In the genomic region with DNA sequence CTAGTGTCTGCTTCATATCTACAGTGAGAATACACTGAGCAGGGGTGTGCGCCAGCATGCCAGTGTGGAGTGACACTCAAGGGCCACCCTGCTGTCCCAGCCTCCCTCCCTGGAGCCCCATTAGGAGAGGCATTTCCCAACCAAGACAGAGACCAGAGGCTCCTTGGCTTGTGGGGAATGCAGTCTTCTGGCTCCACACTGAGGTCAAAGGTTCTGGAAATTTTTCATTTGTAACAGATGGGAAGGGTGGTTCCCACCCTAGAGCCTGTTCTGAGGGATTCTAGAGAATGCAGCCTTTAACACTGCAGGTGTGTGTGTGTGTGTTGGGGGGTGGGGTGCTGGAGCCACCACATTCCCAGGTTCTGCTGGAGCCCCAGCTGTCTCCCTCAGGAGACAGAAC, we compare ENCODE assay signal across 10 mouse cellular contexts. TPM values are rescaled to one million over a fixed set of nuclear protein-coding genes. Genes with fewer than 3 reads are reported as not detected.
DNase-seq lines count a peak whose midpoint lies in the region; ATAC-seq lines count a peak whose summit lies in the region.
"Had no signal": no experiment of that assay in that cellular context is flagged by ENCODE, and none has a peak within 500 bp of the region (broad histone marks: within the 10 kb centered on the region; RNA-seq: fewer than 3 reads in every experiment).

No protein-coding gene starts in this region.

- no peaks in the 10 kb centered on the region for H3K9me3 ChIP-seq in embryonic facial prominence, embryonic 12.5 days
- H3K9me3 ChIP-seq: neural tube, embryonic 12.5 days had no signal

- H3K4me2 ChIP-seq in embryonic facial prominence, embryonic 12.5 days (replicated peaks): no peak overlapping the region
- H3K4me2 ChIP-seq: neural tube, embryonic 12.5 days had no signal

- peaks cover 21% of the 10 kb centered on the region; the same call in 1 of the 2 replicates for H3K4me1 ChIP-seq in embryonic facial prominence, embryonic 12.5 days
- H3K4me1 ChIP-seq: neural tube, embryonic 12.5 days had no signal

- 54% methylated on average over 1 of the region's 1 CpGs for WGBS in embryonic facial prominence, embryonic 12.5 days

- peak overlapping the region; percentile 64; the same call in 1 of the 2 replicates for H3K27ac ChIP-seq in embryonic facial prominence, embryonic 12.5 days
- H3K27ac ChIP-seq: neural tube, embryonic 12.5 days had no signal

- H3K36me3 ChIP-seq in embryonic facial prominence, embryonic 12.5 days: no peaks in the 10 kb centered on the region
- H3K36me3 ChIP-seq: neural tube, embryonic 12.5 days had no signal

- no peak overlapping the region for H3K4me3 ChIP-seq in embryonic facial prominence, embryonic 12.5 days
- H3K4me3 ChIP-seq: neural tube, embryonic 12.5 days had no signal

- peak; percentile 91 for DNase-seq in heart, adult 11 months
- DNase-seq in heart, adult 8-10 months (ENCODE audit: low spot score): no peak
- DNase-seq in kidney, postnatal 25 days: peak; percentile 58 to 79
- peak; percentile 34 to 69 for DNase-seq in lung, postnatal 4 days
- DNase-seq in urinary bladder, adult 2 months (ENCODE audit: low spot score): no peak
- DNase-seq in left cerebral cortex, postnatal 25 days (ENCODE audit: low spot score in 2 of 2): no peak
- DNase-seq in frontal cortex, postnatal 25 days (ENCODE audit: low spot score in 2 of 2): no peak

- intact Hi-C loops in left cerebral cortex, postnatal 25 days (cut with DNase I): no loop called here

- ATAC-seq in embryonic facial prominence, embryonic 12.5 days (ENCODE audit: insufficient number of reproducible peaks, insufficient read depth, low FRiP score, low TSS enrichment): peak; percentile 76; the same call in 1 of the 2 replicates
- ATAC-seq: hindbrain, embryonic 16.5 days had no signal

- no peaks in the 10 kb centered on the region for H3K27me3 ChIP-seq in embryonic facial prominence, embryonic 12.5 days
- H3K27me3 ChIP-seq: neural tube, embryonic 12.5 days had no signal

- H3K9ac ChIP-seq in embryonic facial prominence, embryonic 12.5 days: no peak overlapping the region
- H3K9ac ChIP-seq: neural tube, embryonic 12.5 days had no signal

RNA-seq across cellular contexts. Expression of gene C130074G19Rik, which starts 11.5 kb away (rescaled TPM):
- total RNA-seq in heart, adult 8-10 months (2022): 10 to 100 TPM; 15.4 to 19.9 (median 18.0) TPM
- 1.0 and 1.3 TPM in 2 replicates for polyA plus RNA-seq in embryonic facial prominence, embryonic 12.5 days (2016; fragmentation: Nextera tagmentation; extraction: Ambion mirVana)
- 12.2 and 22.0 TPM in 2 replicates for polyA plus RNA-seq in urinary bladder, adult 2 months (2012; rRNA removed)
- total RNA-seq in left cerebral cortex, postnatal 25 days (2021): 10 to 100 TPM; 33.0 to 36.5 TPM

RNA-seq across cellular contexts. Expression of gene Marc2, which starts 25.3 kb away (rescaled TPM):
- total RNA-seq in heart, adult 8-10 months (2022): 100 to 1,000 TPM; 113 to 146 (median 132) TPM
- polyA plus RNA-seq in embryonic facial prominence, embryonic 12.5 days (2016; fragmentation: Nextera tagmentation; extraction: Ambion mirVana): 144 and 152 TPM in 2 replicates
- polyA plus RNA-seq in urinary bladder, adult 2 months (2012; rRNA removed): 102 and 119 TPM in 2 replicates
- 100 to 1,000 TPM; 146 to 165 TPM for total RNA-seq in left cerebral cortex, postnatal 25 days (2021)

Comparison
In these comparisons a context has a peak if more than half of its experiments do, and no peak if none do; other contexts are left out.
1. DNase-seq: peak in heart, adult 11 months (single experiment), kidney, postnatal 25 days (2 of 2) and lung, postnatal 4 days (2 of 2); none in heart, adult 8-10 months (single experiment), urinary bladder, adult 2 months (single experiment), left cerebral cortex, postnatal 25 days (0 of 2) and frontal cortex, postnatal 25 days (0 of 2).